Mouse (Mus musculus) embryonic stem cell, embryonic (primary cell): ENCODE results near the gene Larp1.

Source experiments
- CTCF ChIA-PET, 4 experiments: fragments of 300-600 bp in 2 of 4; fragments of 350-600 bp in 2 of 4; sonication (Branson Sonifier 250); formaldehyde crosslinking; loops; one replicate each; lab custom pipeline; 2022; ENCODE audit warnings: inconsistent platforms in 2 of 4; lab: Charles Lee
- POLR2A ChIA-PET, 4 experiments: fragments of 300-600 bp in 2 of 4; fragments of 350-600 bp in 2 of 4; sonication (Branson Sonifier 250); formaldehyde crosslinking; loops; one replicate each; lab custom pipeline; 2022; ENCODE audit warnings: antibody characterized with exemption in 4 of 4, inconsistent platforms in 1 of 4; lab: Charles Lee

Gene Larp1

GRCm38 (mm10) chr11:58096821-58097620 lies 88.2 kb downstream of the Larp1 start:
- POLR2A ChIA-PET: interaction anchor here in 3 of 4 experiments (0.6 to 2.3 kb wide), 9 partner anchors 11 to 184 kb away, joined by 3 to 8 read pairs (median 3); no protein-coding TSS in a partner anchor
- CTCF ChIA-PET: interaction anchor here in 1 of 4 experiments (0.6 to 1.4 kb wide), 2 partner anchors 147 to 255 kb away, joined by 3 read pairs; no protein-coding TSS in a partner anchor

- CTCF ChIA-PET: interaction anchor here (0.6 to 1.8 kb wide), 19 partner anchors 8 to 255 kb away, joined by 3 to 10 read pairs (median 4); no protein-coding TSS in a partner anchor
- POLR2A ChIA-PET: interaction anchor here in 3 of 4 experiments (0.6 to 2.3 kb wide), 14 partner anchors 10 to 185 kb away, joined by 3 to 8 read pairs (median 3); no protein-coding TSS in a partner anchor
These were observed 88.9 kb downstream of the Larp1 start for GRCm38 (mm10) chr11:58097621-58098365.

- ChIA-PET CTCF (interaction anchor here (0.6 to 1.8 kb wide), 32 partner anchors 8 to 209 kb away, joined by 3 to 10 read pairs (median 4); no protein-coding TSS in a partner anchor), POLR2A (interaction anchor here in 3 of 4 experiments (0.6 to 2.3 kb wide), 16 partner anchors 9 to 163 kb away, joined by 3 to 8 read pairs (median 3); partner anchors contain the start of gene Gemin5 (in 1 of the 3))
These were observed 89.5 kb downstream of the Larp1 start for GRCm38 (mm10) chr11:58098366-58098720.

- ChIA-PET CTCF (no interaction called here), POLR2A (interaction anchor here in 1 of 4 experiments (0.6 to 1.5 kb wide), 2 partner anchors 21 to 125 kb away, joined by 3 read pairs; no protein-coding TSS in a partner anchor)
These were observed 91.1 kb downstream of the Larp1 start for GRCm38 (mm10) chr11:58100006-58100405.

GRCm38 (mm10) chr11:58101194-58101720 lies 92.4 kb downstream of the Larp1 start:
- ChIA-PET POLR2A (interaction anchor here in 2 of 4 experiments (0.6 to 5.9 kb wide), 4 partner anchors 10 to 838 kb away, joined by 3 to 49 read pairs (median 3); partner anchors contain the start of gene Gm12248 (in 1 of the 2)), CTCF (no interaction called here)

GRCm38 (mm10) chr11:58102146-58102545 lies 93.3 kb downstream of the Larp1 start:
- CTCF ChIA-PET: no interaction called here
- POLR2A ChIA-PET: interaction anchor here in 3 of 4 experiments (0.8 to 5.9 kb wide), 48 partner anchors 8 to 311 kb away, joined by 3 to 66 read pairs (median 4); partner anchors contain the start of genes Gm12248 (in 3 of the 3), Gemin5 (in 2 of the 3) and Larp1 (in 2 of the 3)

- CTCF ChIA-PET: interaction anchor here in 1 of 4 experiments (0.6 kb wide), 3 partner anchors 22 to 1799 kb away, joined by 3 to 4 read pairs (median 3); no protein-coding TSS in a partner anchor
- POLR2A ChIA-PET: interaction anchor here in 3 of 4 experiments (0.6 to 5.9 kb wide), 62 partner anchors 9 to 312 kb away, joined by 3 to 66 read pairs (median 4); partner anchors contain the start of genes Gm12248 (in 3 of the 3), Gemin5 (in 2 of the 3) and Larp1 (in 2 of the 3)
These were observed 93.9 kb downstream of the Larp1 start for GRCm38 (mm10) chr11:58102581-58103343.

GRCm38 (mm10) chr11:58103344-58103653 lies 94.4 kb downstream of the Larp1 start:
- ChIA-PET CTCF (interaction anchor here in 1 of 4 experiments (0.6 kb wide), 1 partner anchor 23 kb away, joined by 3 read pairs; no protein-coding TSS in a partner anchor), POLR2A (interaction anchor here in 3 of 4 experiments (0.6 to 5.9 kb wide), 47 partner anchors 10 to 312 kb away, joined by 3 to 66 read pairs (median 5); partner anchors contain the start of genes Gm12248 (in 3 of the 3), Gemin5 (in 2 of the 3), Larp1 (in 2 of the 3) and Sh3bp5l (in 1 of the 3))

GRCm38 (mm10) chr11:58103697-58104306 lies 94.9 kb downstream of the Larp1 start, which contains the start of gene Cnot8:
TSS of gene Cnot8 (plus strand) at chr11:58104153.
- CTCF ChIA-PET: interaction anchor here in 1 of 4 experiments (0.6 kb wide), 1 partner anchor 24 kb away, joined by 3 read pairs; no protein-coding TSS in a partner anchor
- POLR2A ChIA-PET: interaction anchor here (0.5 to 5.9 kb wide), 57 partner anchors 9 to 384 kb away, joined by 3 to 66 read pairs (median 4); partner anchors contain the start of genes Gm12248 (in 2 of the 4), Larp1 (in 2 of the 4), Gemin5 (in 1 of the 4) and Sh3bp5l (in 1 of the 4)

- CTCF ChIA-PET: no interaction called here
- POLR2A ChIA-PET: interaction anchor here (0.5 to 5.9 kb wide), 56 partner anchors 8 to 445 kb away, joined by 3 to 66 read pairs (median 4); partner anchors contain the start of genes Gemin5 (in 2 of the 4), Gm12248 (in 2 of the 4), Larp1 (in 2 of the 4) and Sh3bp5l (in 1 of the 4)
These were observed 95.5 kb downstream of the Larp1 start for GRCm38 (mm10) chr11:58104351-58104791.

- POLR2A ChIA-PET: interaction anchor here in 2 of 4 experiments (0.9 to 2.1 kb wide), 20 partner anchors 9 to 328 kb away, joined by 3 to 14 read pairs (median 4); partner anchors contain the start of genes Gemin5 (in 1 of the 2), Sh3bp5l (in 1 of the 2) and Zfp672 (in 1 of the 2)
- CTCF ChIA-PET: interaction anchor here in 3 of 4 experiments (0.8 to 1.2 kb wide), 4 partner anchors 8 to 89 kb away, joined by 3 to 4 read pairs (median 3); no protein-coding TSS in a partner anchor
These were observed 98.1 kb downstream of the Larp1 start for GRCm38 (mm10) chr11:58107009-58107408.

- CTCF ChIA-PET: interaction anchor here (0.6 to 1.2 kb wide), 8 partner anchors 9 to 262 kb away, joined by 3 to 9 read pairs (median 4); partner anchors contain the start of gene Gemin5 (in 1 of the 4)
These were observed 98.9 kb downstream of the Larp1 start for GRCm38 (mm10) chr11:58107664-58108337.

More at GRCm38 (mm10) chr11:58107664-58108337, 98.9 kb downstream of the Larp1 start:
- POLR2A ChIA-PET: interaction anchor here in 2 of 4 experiments (0.7 to 2.1 kb wide), 27 partner anchors 8 to 226 kb away, joined by 3 to 14 read pairs (median 3); partner anchors contain the start of genes Gemin5 (in 2 of the 2), Sh3bp5l (in 1 of the 2) and Zfp672 (in 1 of the 2)
